Mouse (Mus musculus) lung, postnatal 14 days (tissue): ENCODE measurements at regions not wholly inside any gene's neighbourhood (a gene's known extent, or its start where the extent isn't known, plus 50 kb on each side); places are given as distances from the start of the nearest gene placed in this dataset.

Experiments
- DNase-seq: peaks from one replicate; pipeline ENCODE4 v3.0.0; 2021

GRCm38 (mm10) chr10:120666202-120666860, 190.1 kb upstream of the Hmga2 start:
- DNase-seq, result no peak

GRCm38 (mm10) chr10:120665670-120666069, 189.4 kb upstream of the Hmga2 start:
- peak; percentile 4 for DNase-seq

- DNase-seq, result no peak
These were observed 188.2 kb upstream of the Hmga2 start for GRCm38 (mm10) chr10:120664419-120664818.

- DNase-seq, result no peak
These were observed 187.1 kb upstream of the Hmga2 start for GRCm38 (mm10) chr10:120663396-120663795.

GRCm38 (mm10) chr10:120660503-120660902, 184.2 kb upstream of the Hmga2 start:
- no peak for DNase-seq

- DNase-seq, result no peak
These were observed 179.1 kb upstream of the Hmga2 start for GRCm38 (mm10) chr10:120655238-120655931.

- DNase-seq, result no peak
These were observed 176.4 kb upstream of the Hmga2 start for GRCm38 (mm10) chr10:120652525-120653215.

GRCm38 (mm10) chr10:120651845-120652244, 175.6 kb upstream of the Hmga2 start:
- DNase-seq, result no peak

- DNase-seq, result no peak
These were observed 174.1 kb upstream of the Hmga2 start for GRCm38 (mm10) chr10:120650336-120650735.

GRCm38 (mm10) chr10:120648741-120649140, 172.5 kb upstream of the Hmga2 start:
- DNase-seq, result no peak

GRCm38 (mm10) chr10:120648031-120648430, 171.8 kb upstream of the Hmga2 start:
- no peak for DNase-seq

GRCm38 (mm10) chr10:120647323-120647722, 171.1 kb upstream of the Hmga2 start:
- DNase-seq, result no peak

- DNase-seq, result peak; percentile 32
These were observed 170.6 kb upstream of the Hmga2 start for GRCm38 (mm10) chr10:120646862-120647311.

- no peak for DNase-seq
These were observed 164.6 kb upstream of the Hmga2 start for GRCm38 (mm10) chr10:120640847-120641246.

GRCm38 (mm10) chr10:120638316-120638715, 162.0 kb upstream of the Hmga2 start:
- no peak for DNase-seq

- DNase-seq, result peak; percentile 65
These were observed 159.7 kb upstream of the Hmga2 start for GRCm38 (mm10) chr10:120635818-120636543.

- DNase-seq, result no peak
These were observed 158.9 kb upstream of the Hmga2 start for GRCm38 (mm10) chr10:120635194-120635593.

GRCm38 (mm10) chr10:120632071-120632470, 155.8 kb upstream of the Hmga2 start:
- DNase-seq, result no peak

- DNase-seq, result no peak
These were observed 151.8 kb upstream of the Hmga2 start for GRCm38 (mm10) chr10:120628066-120628465.

GRCm38 (mm10) chr10:120625474-120625873, 149.2 kb upstream of the Hmga2 start:
- no peak for DNase-seq

GRCm38 (mm10) chr10:120624203-120624942, 148.1 kb upstream of the Hmga2 start:
- no peak for DNase-seq

- DNase-seq, result no peak
These were observed 140.2 kb upstream of the Hmga2 start for GRCm38 (mm10) chr10:120616406-120617015.
